Mouse (Mus musculus) inflammation-experienced regulatory T-cells, adult 6 months (primary cell): Measurements from ENCODE around the gene Adgrf1. TPM values are rescaled to one million over a fixed set of nuclear protein-coding genes. Genes with fewer than 3 reads are reported as not detected.

Experiments
- ATAC-seq: one replicate; pipeline ENCODE4 v1.8.0; 2017
- polyA plus RNA-seq, 3 experiments: library from polyadenylated mRNA; unstranded; fragments of 100-300 nt; shearing (Covaris generic); gene quantifications; one replicate each; pipeline ENCODE4 v1.2.1; 2017

The Adgrf1 gene
- polyA plus RNA-seq, 3 experiments from 2014 or later = not detected

GRCm38 (mm10) chr17:43363921-43364320 is 93.8 kb downstream of the Adgrf1 start:
- ATAC-seq = no peak

GRCm38 (mm10) chr17:43365297-43365696 is 95.2 kb downstream of the Adgrf1 start:
- ATAC-seq = no peak

GRCm38 (mm10) chr17:43366486-43366885 is 96.4 kb downstream of the Adgrf1 start:
- no peak for ATAC-seq

- ATAC-seq = no peak
Measured at GRCm38 (mm10) chr17:43368171-43368576, 98.0 kb downstream of the Adgrf1 start.

- no peak for ATAC-seq
Measured at GRCm38 (mm10) chr17:43372604-43373003, 102.5 kb downstream of the Adgrf1 start.

GRCm38 (mm10) chr17:43374020-43374419 is 103.9 kb downstream of the Adgrf1 start:
- ATAC-seq = no peak

Other genes starting within 250 kb of the Adgrf1 start
- not detected for gene Adgrf5, start 90.1 kb downstream of the Adgrf1 start, polyA plus RNA-seq
- not detected for gene Mep1a, start 232.5 kb downstream of the Adgrf1 start, polyA plus RNA-seq